Mouse (Mus musculus) colon, adult 2 months (tissue): Measurements from ENCODE around the gene Olfr1395. TPM values are rescaled to one million over a fixed set of nuclear protein-coding genes. Genes with fewer than 3 reads are reported as not detected.

Source experiments
- polyA plus RNA-seq: library from polyadenylated mRNA; depleted of rRNA; stranded (reverse); fragments of >200 nt; gene quantifications from 2 replicates; pipeline ENCODE4 v1.2.3, GENCODE M21; 2012; rRNA removed

Gene Olfr1395
- not detected in 2 replicates for polyA plus RNA-seq

GRCm38 (mm10) chr11:49141974-49142373 lies at the start of gene Olfr1395:
Gene Olfr1395, plus strand, starts transcription at chr11:49142274.

DNA sequence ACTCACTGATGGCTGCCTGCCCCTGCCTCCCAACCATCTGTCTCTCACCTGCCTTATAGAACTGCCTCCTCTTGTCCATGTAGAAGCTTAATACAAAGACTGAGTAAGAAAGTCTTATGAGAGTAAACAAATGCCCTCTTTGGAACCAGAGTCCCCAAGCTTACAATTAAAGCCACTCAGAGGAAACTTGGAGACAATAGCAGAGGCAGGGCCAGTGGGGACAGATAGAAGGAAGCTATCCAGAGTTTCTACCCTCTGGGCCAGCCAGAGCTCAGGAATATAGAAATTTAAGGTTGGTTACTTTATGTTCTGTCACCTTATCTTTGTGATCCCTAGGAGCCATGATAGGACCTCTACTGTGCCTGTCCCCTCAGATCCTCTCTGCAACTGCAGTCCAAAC lies 27.3 kb upstream of the Olfr1395 start, which contains the start of gene Olfr1396:
Gene Olfr1396 (minus strand): TSS at position 101 of the 400 bp plus-strand sequence.

DNA sequence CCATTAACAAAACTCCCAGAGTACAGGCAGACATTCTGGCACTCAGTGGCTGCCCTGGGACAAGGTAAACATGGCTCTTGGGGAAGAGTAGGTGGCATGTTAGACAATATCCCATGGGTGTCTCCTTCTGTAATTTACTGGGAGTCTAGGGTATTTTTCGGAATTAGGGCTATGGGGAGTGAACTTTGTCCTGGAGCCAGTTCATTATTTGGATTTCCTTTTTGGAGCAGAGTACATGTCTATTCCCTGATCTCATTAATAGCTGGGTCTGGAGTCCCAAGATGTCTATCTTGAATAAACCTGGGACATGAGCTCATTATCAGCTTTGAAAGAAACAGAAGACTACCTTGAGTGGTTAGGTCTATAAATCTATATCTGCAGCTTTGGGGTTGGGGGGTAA lies 12.0 kb downstream of the Olfr1395 start, which contains the start of gene Olfr1394:
Gene Olfr1394 (plus strand): TSS at position 301 of the 400 bp plus-strand sequence.

GRCm38 (mm10) chr11:49186955-49187488 lies 44.9 kb downstream of the Olfr1395 start, which contains the start of gene Btnl9:
Gene Btnl9, minus strand, starts transcription at chr11:49187159.

Other genes starting within 250 kb of the Olfr1395 start
- 0.41 and 0.52 TPM in 2 replicates for gene Gm5431, start 240.1 kb upstream of the Olfr1395 start, polyA plus RNA-seq
- gene Psme2b, start 196.1 kb upstream of the Olfr1395 start, polyA plus RNA-seq, result 3.6 and 3.9 TPM in 2 replicates
- not detected in 2 replicates for gene Olfr56, start 163.4 kb upstream of the Olfr1395 start, polyA plus RNA-seq
- gene 9930111J21Rik1, start 162.9 kb upstream of the Olfr1395 start, polyA plus RNA-seq, result 0.79 and 1.2 TPM in 2 replicates
- 0.03 and 0.07 TPM in 2 replicates for gene Gm12185, start 150.0 kb upstream of the Olfr1395 start, polyA plus RNA-seq
- 0.15 and 0.20 TPM in 2 replicates for gene Tgtp1, start 148.1 kb upstream of the Olfr1395 start, polyA plus RNA-seq
- 0.57 and 0.64 TPM in 2 replicates for gene 9930111J21Rik2, start 91.0 kb upstream of the Olfr1395 start, polyA plus RNA-seq
- 0.34 and 1.0 TPM in 2 replicates for gene Tgtp2, start 78.1 kb upstream of the Olfr1395 start, polyA plus RNA-seq
- 2.0 and 2.4 TPM in 2 replicates for gene Ifi47, start 65.7 kb upstream of the Olfr1395 start, polyA plus RNA-seq
- 0.15 TPM in 1 of 2 replicates, not detected in the other for gene Olfr1396, start 27.4 kb upstream of the Olfr1395 start, polyA plus RNA-seq
- gene Olfr1394, start 12.1 kb downstream of the Olfr1395 start, polyA plus RNA-seq, result not detected in 2 replicates
- 0.95 and 2.9 TPM in 2 replicates for gene Btnl9, start 44.9 kb downstream of the Olfr1395 start, polyA plus RNA-seq
- gene Zfp62, start 61.0 kb downstream of the Olfr1395 start, polyA plus RNA-seq, result 1.7 and 2.2 TPM in 2 replicates
- 159 and 190 TPM in 2 replicates for gene Mgat1, start 101.9 kb downstream of the Olfr1395 start, polyA plus RNA-seq
- gene Olfr1393, start 136.0 kb downstream of the Olfr1395 start, polyA plus RNA-seq, result 0.05 and 0.08 TPM in 2 replicates
- 0.22 TPM in 1 of 2 replicates, not detected in the other for gene Olfr1392, start 143.0 kb downstream of the Olfr1395 start, polyA plus RNA-seq
- gene Olfr10, start 162.5 kb downstream of the Olfr1395 start, polyA plus RNA-seq, result not detected in 2 replicates
- gene Olfr1391, start 180.5 kb downstream of the Olfr1395 start, polyA plus RNA-seq, result not detected in 2 replicates
- gene Olfr1390, start 192.9 kb downstream of the Olfr1395 start, polyA plus RNA-seq, result not detected in 2 replicates